Mouse (Mus musculus) MEL (cell line): Measurements from ENCODE around the gene Pld1.

Source experiments
- CTCF ChIP-seq, 3 experiments: IDR thresholded peaks in 2 of 3; conservative IDR thresholded peaks in 1 of 3; 2 replicates each; pipeline ENCODE4 v1.5.1; 2011 to 2012; ENCODE audit warnings: low read length in 3 of 3, low read depth in 2 of 3, mild to moderate bottlenecking in 2 of 3, improper control_type of control experiment in 1 of 3, inconsistent platforms in 1 of 3, mixed read lengths in 1 of 3, moderate library complexity in 1 of 3; ENCODE audit not compliant: control insufficient read depth in 1 of 3, insufficient read depth in 1 of 3, poor library complexity in 1 of 3, severe bottlenecking in 1 of 3
- JUND ChIP-seq: IDR thresholded peaks from 2 replicates; pipeline ENCODE4 v1.6.1; 2011; ENCODE audit warnings: low read depth, mild to moderate bottlenecking, improper control_type of control experiment, low read length
- MAFK ChIP-seq: IDR thresholded peaks from 2 replicates; pipeline ENCODE4 v1.6.1; 2011; ENCODE audit warnings: low read depth, mild to moderate bottlenecking, low read length, improper control_type of control experiment, borderline replicate concordance
- MAX ChIP-seq: IDR thresholded peaks from 2 replicates; pipeline ENCODE4 v1.6.1; 2011; ENCODE audit warnings: low read length, improper control_type of control experiment
- NELFE ChIP-seq: IDR thresholded peaks from 2 replicates; pipeline ENCODE4 v1.6.1; 2011; ENCODE audit warnings: low read depth, low read length, improper control_type of control experiment
- POLR2A ChIP-seq, 2 experiments: IDR thresholded peaks; 2 replicates each; pipeline ENCODE4 v1.6.1; 2011 to 2012; ENCODE audit warnings: low read length in 2 of 2, mild to moderate bottlenecking in 2 of 2, control low read depth in 1 of 2, improper control_type of control experiment in 1 of 2, low read depth in 1 of 2, moderate library complexity in 1 of 2; ENCODE audit not compliant: control insufficient read depth in 1 of 2, insufficient read depth in 1 of 2, poor library complexity in 1 of 2
- USF1 ChIP-seq: IDR thresholded peaks from 2 replicates; pipeline ENCODE4 v1.6.1; 2014; ENCODE audit warnings: low read depth, mild to moderate bottlenecking, inconsistent platforms, low read length, improper control_type of control experiment, moderate library complexity
- ZMIZ1 ChIP-seq: IDR thresholded peaks from 2 replicates; pipeline ENCODE4 v1.6.1; 2012; ENCODE audit warnings: low read depth, mild to moderate bottlenecking, inconsistent platforms, low read length, improper control_type of control experiment, moderate library complexity

DNA sequence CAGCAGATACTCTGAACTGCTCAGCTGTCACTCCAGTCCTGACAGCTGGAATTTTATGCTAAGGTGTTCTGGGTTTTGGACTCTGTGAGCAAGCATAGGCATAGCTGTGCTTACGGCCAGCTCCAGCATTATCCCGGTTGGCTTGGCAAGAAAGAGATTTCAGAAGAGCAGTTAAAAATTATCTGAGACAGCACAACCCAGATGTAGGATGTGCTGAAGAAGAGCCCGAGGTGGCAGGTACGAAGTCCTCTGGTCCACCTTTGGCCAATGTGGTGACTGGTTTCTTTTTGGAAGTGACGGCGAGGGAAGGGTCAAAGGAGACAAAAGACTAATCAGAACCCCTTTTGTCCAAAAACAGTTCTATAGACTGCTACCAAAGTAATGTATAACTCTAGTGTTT lies 20.7 kb downstream of the Pld1 start:
- TF ChIP-seq POLR2A (IDR thresholded peaks at IDR 0.05; ENCODE audit: control insufficient read depth in 1 of 2, insufficient read depth in 1 of 2, low read depth in 1 of 2, low read length in 2 of 2, poor library complexity in 1 of 2): no peak
- TF ChIP-seq USF1: no peak
- TF ChIP-seq JUND: no peak
- no peak for TF ChIP-seq CTCF (IDR thresholded peaks at IDR 0.05 in 2 of 3, conservative IDR thresholded peaks at IDR 0.05 in 1 of 3; ENCODE audit: control insufficient read depth in 1 of 3, insufficient read depth in 1 of 3, low read depth in 2 of 3, low read length in 3 of 3, poor library complexity in 1 of 3, severe bottlenecking in 1 of 3)
- no peak for TF ChIP-seq NELFE
- TF ChIP-seq MAFK: no peak
- no peak for TF ChIP-seq MAX
- TF ChIP-seq ZMIZ1: no peak
